Mouse (Mus musculus) bone marrow, adult 2 months (tissue): Measurements from ENCODE around the gene Cdkn2d. TPM values are rescaled to one million over a fixed set of nuclear protein-coding genes. Genes with fewer than 3 reads are reported as not detected.

Experiments
- H3K27ac ChIP-seq: fragments of 200-500 bp; 2 replicates; pipeline ENCODE4 v1.5.1; 2012; ENCODE audit warnings: low read depth, mild to moderate bottlenecking, control low read depth, inconsistent platforms, low read length; ENCODE audit not compliant: control insufficient read depth, poor library complexity, insufficient read depth
- H3K4me1 ChIP-seq: fragments of 200-500 bp; 2 replicates; pipeline ENCODE4 v1.6.1; 2011; ENCODE audit warnings: low read length; ENCODE audit not compliant: control insufficient read depth, insufficient read depth
- H3K4me3 ChIP-seq: fragments of 200-500 bp; replicated peaks from 2 replicates; pipeline ENCODE3; 2011; ENCODE audit warnings: mild to moderate bottlenecking, low read depth, low read length, control low read depth; ENCODE audit not compliant: control insufficient read depth
- CTCF ChIP-seq: fragments of 200-500 bp; IDR thresholded peaks from 2 replicates; pipeline ENCODE4 v1.5.1; 2011; ENCODE audit warnings: low read length, control low read depth; ENCODE audit not compliant: control insufficient read depth, insufficient read depth
- POLR2A ChIP-seq: fragments of 200-500 bp; IDR thresholded peaks from 2 replicates; pipeline ENCODE4 v1.6.1; 2011; ENCODE audit warnings: low read depth, mild to moderate bottlenecking, control low read depth, low read length, borderline replicate concordance; ENCODE audit not compliant: control insufficient read depth
- WGBS: fragments of 180-500 bp; shearing (Covaris S2); methylation state at CpG from one replicate; pipeline ENCODE4 v1.1.7; 2018; 5-methylcytosine and 5-hydroxymethylcytosine counted together
- polyA plus RNA-seq: library from polyadenylated mRNA; stranded (reverse); fragments of >200 nt; gene quantifications from 2 replicates; pipeline ENCODE4 v1.2.4, GENCODE M21; 2011; ENCODE audit warnings: low replicate concordance; ENCODE audit not compliant: missing spikeins, insufficient read depth, insufficient read length

Cdkn2d gene
- polyA plus RNA-seq, 1 experiment = 99.0 TPM

GRCm38 (mm10) chr9:21243826-21244427, 47.3 kb downstream of the Cdkn2d start:
- 11% methylated on average over 42 of the region's 42 CpGs for WGBS
- Histone ChIP-seq H3K4me3 (no peak overlapping the region), H3K4me1 (peaks cover 4% of the 10 kb centered on the region), H3K27ac (no peak overlapping the region)
- TF ChIP-seq POLR2A = no peak
- TF ChIP-seq CTCF = no peak

GRCm38 (mm10) chr9:21241343-21241742, 49.9 kb downstream of the Cdkn2d start:
- 3% methylated on average over 11 of the region's 11 CpGs for WGBS
- TF ChIP-seq CTCF (peak; percentile 96), POLR2A (no peak)
- H3K27ac ChIP-seq = no peak overlapping the region
- no peak overlapping the region for H3K4me3 ChIP-seq
- peaks cover 10% of the 10 kb centered on the region for H3K4me1 ChIP-seq

GRCm38 (mm10) chr9:21239465-21239848, 51.8 kb downstream of the Cdkn2d start:
- TF ChIP-seq CTCF (no peak), POLR2A (no peak)
- peak overlapping the region; percentile 98; the same call in 1 of the 2 replicates for H3K27ac ChIP-seq
- peak overlapping the region; percentile 67 for H3K4me3 ChIP-seq
- 14% methylated on average over 4 of the region's 4 CpGs for WGBS
- peaks cover 17% of the 10 kb centered on the region for H3K4me1 ChIP-seq

GRCm38 (mm10) chr9:21238733-21239464, 52.3 kb downstream of the Cdkn2d start, which contains the start of gene Keap1:
Gene Keap1, minus strand, starts transcription at chr9:21239361.
- Histone ChIP-seq H3K4me3 (peak within 1 kb of the TSS; percentile 67), H3K27ac (peak within 1 kb of the TSS; percentile 98), H3K4me1 (peaks cover 15% of the 10 kb centered on the region)
- WGBS = under 1% methylated on average over 90 of the region's 90 CpGs
- TF ChIP-seq CTCF (no peak), POLR2A (peak; percentile 84)

Other genes starting within 250 kb of the Cdkn2d start
- not detected in 2 replicates for gene Zglp1, start 224.3 kb downstream of the Cdkn2d start, polyA plus RNA-seq
- gene Gm49373, start 218.3 kb downstream of the Cdkn2d start, polyA plus RNA-seq = 1.7 TPM in 1 of 2 replicates, not detected in the other
- 15.2 and 41.9 TPM in 2 replicates for gene Fdx1l, start 217.8 kb downstream of the Cdkn2d start, polyA plus RNA-seq
- gene Gm38431, start 199.4 kb downstream of the Cdkn2d start, polyA plus RNA-seq = 2.5 and 4.9 TPM in 2 replicates
- gene Raver1, start 199.4 kb downstream of the Cdkn2d start, polyA plus RNA-seq = 9.6 and 20.5 TPM in 2 replicates
- gene Tyk2, start 160.2 kb downstream of the Cdkn2d start, polyA plus RNA-seq = 15.0 and 27.9 TPM in 2 replicates
- gene Cdc37, start 141.4 kb downstream of the Cdkn2d start, polyA plus RNA-seq = 29.6 and 51.1 TPM in 2 replicates
- 6.5 and 7.9 TPM in 2 replicates for gene Pde4a, start 125.7 kb downstream of the Cdkn2d start, polyA plus RNA-seq
- gene Keap1, start 52.0 kb downstream of the Cdkn2d start, polyA plus RNA-seq = 24.7 and 35.1 TPM in 2 replicates
- 0.65 and 1.00 TPM in 2 replicates for gene S1pr5, start 43.0 kb downstream of the Cdkn2d start, polyA plus RNA-seq
- gene Atg4d, start 26.1 kb downstream of the Cdkn2d start, polyA plus RNA-seq = 42.9 and 74.7 TPM in 2 replicates
- 50.1 and 105 TPM in 2 replicates for gene Kri1, start 3.4 kb downstream of the Cdkn2d start, polyA plus RNA-seq
- 1.8 TPM in 1 of 2 replicates, not detected in the other for gene Ap1m2, start 20.9 kb upstream of the Cdkn2d start, polyA plus RNA-seq
- gene Slc44a2, start 29.3 kb upstream of the Cdkn2d start, polyA plus RNA-seq = 57.3 and 106 TPM in 2 replicates
- 24.2 and 40.1 TPM in 2 replicates for gene Ilf3, start 76.5 kb upstream of the Cdkn2d start, polyA plus RNA-seq
- gene Qtrt1, start 120.4 kb upstream of the Cdkn2d start, polyA plus RNA-seq = 24.8 and 56.3 TPM in 2 replicates
- 86.9 and 130 TPM in 2 replicates for gene Dnm2, start 133.5 kb upstream of the Cdkn2d start, polyA plus RNA-seq
- 6.7 and 7.6 TPM in 2 replicates for gene Tmed1, start 218.8 kb upstream of the Cdkn2d start, polyA plus RNA-seq
- gene AB124611, start 234.8 kb upstream of the Cdkn2d start, polyA plus RNA-seq = 53.1 and 110 TPM in 2 replicates